Mouse (Mus musculus) heart, adult 8-10 months (tissue): ENCODE results near the gene Maz. TPM values are rescaled to one million over a fixed set of nuclear protein-coding genes. Genes with fewer than 3 reads are reported as not detected.

Experiments
- DNase-seq: peaks from one replicate; pipeline ENCODE4 v3.0.0; 2022; ENCODE audit warnings: low spot score
- total RNA-seq, 4 experiments: library from RNA; stranded (reverse); gene quantifications; 2 replicates each; pipeline ENCODE4 v1.2.4; 2022

Maz gene
- total RNA-seq, 4 experiments from 2014 or later: 48.5 to 55.9 (median 54.8) TPM

DNA sequence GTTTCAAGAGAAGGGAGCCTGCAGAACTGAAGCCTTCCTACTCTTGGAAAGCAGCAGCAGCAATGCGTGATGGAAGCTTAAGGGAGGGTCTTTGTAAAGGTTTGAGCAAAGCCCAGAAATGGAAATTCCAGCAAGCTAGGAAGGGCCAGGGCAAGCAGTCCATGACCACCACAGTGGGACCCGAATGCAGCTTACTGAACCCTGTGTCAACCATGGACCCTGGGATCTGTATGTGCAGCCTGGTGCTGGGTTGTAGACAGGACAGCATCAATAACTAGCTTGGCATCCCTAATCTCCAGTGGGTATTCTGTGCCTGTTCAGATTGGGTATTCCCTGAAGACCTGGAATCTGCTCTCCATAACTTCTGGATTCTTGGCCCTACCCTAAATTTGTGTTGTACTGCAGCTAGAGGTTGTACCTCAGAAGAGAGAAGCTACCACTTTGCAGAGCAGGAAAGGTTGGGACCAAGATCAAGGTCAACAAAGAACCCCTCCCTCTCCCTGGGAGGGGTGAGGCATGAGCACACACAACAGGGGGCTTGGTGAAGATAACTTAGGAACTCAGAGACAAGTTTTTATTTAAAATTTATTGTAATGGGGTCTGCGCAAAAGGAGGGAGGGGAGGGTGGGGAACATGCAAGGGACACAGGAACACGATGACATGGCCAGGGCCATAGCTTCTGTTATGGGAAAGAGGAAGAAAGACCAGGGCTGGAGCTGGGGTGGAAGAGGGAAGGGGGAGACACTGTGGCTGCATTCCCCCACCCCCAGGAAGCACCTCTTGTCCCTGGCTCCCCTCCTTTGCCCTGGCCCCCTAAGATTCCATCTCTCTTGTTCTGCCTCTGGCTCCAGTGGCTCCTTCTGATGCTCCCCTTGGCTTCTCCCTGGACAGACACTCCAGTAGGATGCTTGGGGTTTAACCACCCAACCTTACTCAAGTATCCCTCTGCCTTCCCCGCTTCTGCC, 5.0 kb downstream of the Maz start:
- no peak for DNase-seq

DNA sequence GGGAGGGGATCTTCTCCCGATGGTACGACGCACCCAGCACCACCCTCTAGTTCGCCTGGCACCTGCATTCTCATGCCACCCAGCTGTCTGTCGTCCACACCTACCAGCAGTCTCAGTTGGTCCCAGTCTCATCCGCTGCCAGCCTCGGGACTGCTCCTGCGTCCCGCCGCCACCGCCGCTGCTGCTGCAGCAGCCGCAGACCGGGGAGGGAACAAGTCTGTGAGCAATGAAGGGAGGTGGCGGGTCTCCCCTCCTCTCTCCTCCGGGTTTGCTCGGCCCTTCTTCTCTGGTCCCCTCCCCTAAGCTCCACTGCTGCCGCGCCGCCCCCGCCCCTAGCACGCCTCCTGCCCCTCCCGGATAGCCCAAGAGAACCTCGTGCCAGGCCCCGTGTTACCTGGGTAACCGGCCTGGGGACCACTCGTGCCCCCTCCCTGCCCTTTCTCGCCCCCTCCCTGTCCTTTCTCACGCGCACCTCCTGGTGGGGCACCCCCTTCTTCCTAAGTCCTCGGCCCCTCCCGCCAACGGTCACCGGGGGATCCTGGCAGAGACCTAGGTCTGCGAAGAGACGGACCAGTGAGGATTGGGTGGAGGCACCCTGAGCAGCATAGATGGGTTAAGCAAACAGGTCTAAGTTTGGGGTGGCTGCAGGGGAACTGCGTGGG, 5.8 kb downstream of the Maz start, which contains the start of the genes Gm42742 and Prrt2:
TSS of gene Gm42742 (minus strand) at position 197 of the 662 bp plus-strand sequence.
TSS of gene Prrt2 (minus strand) at position 311 of the 662 bp plus-strand sequence.
- DNase-seq: no peak

DNA sequence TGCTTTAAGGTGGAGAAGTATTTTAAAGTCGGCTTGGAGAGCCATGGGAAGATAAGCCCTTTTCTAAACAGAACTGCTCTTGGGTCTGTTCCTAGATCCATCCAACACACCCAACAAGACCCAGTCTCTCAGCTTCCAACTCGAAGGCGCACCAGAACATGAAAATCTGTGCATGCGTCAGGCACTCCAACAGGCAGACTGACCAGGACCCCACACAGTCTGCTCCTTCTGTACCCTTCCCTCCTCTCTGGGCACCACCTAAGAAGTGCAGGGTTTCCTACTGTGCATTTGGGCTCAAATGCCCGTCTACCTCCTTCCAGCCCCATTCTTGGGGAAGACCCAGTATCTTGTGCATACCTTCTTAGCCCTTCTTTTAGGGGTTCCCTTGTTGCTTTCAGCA, 6.3 kb downstream of the Maz start:
- no peak for DNase-seq

DNA sequence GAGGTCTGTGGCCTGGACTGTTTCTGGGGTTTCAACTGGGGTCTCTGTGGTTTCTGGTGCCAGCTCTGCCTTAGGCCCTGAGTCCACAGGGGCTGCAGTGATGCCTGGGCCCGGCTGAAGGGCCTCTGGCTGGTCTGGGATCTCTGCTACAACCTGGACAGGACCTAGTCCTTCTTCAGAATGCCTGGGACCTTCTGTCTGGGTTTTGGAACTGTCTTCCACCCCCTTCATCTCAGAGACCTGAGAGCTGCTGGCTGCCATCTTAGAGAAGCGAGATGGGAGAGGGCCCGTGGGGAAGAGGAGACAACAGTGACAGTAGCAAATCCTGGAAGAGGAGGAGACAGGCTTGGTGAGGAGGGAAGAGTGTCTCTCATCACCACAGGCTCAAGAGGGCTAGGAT, 6.8 kb downstream of the Maz start:
- DNase-seq: no peak

DNA sequence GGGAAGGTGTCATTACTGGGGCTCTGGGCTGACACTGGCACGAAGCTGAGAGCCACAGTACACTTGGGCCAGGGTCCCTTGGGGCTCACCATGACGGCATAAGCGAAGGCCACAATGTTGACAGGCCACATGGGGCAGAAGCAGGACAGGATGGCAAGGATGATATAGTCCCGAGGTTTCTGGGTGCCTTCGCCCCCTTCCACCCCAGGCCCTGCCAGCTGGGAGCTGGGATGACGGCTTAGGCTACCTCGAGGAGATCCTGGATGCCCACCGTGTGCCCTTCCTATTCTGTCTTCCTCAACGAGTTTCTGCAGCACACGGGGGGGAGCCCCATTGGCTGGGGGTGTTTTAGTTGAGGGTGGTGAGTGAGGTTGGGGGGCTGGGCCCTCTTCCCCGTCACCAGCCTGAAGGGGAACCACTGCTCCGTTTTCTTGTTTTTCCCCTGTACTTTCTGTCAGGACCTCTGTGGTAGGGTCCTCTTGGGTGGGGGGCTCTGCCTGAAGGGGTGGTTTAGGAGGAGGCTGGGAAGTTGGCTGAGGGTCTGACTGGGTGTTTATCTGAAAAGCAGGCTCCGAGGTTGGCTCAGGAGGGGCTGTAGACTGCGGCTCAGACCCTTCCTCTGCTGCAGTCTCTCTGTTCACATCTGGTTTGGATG, 7.4 kb downstream of the Maz start:
- DNase-seq: no peak

DNA sequence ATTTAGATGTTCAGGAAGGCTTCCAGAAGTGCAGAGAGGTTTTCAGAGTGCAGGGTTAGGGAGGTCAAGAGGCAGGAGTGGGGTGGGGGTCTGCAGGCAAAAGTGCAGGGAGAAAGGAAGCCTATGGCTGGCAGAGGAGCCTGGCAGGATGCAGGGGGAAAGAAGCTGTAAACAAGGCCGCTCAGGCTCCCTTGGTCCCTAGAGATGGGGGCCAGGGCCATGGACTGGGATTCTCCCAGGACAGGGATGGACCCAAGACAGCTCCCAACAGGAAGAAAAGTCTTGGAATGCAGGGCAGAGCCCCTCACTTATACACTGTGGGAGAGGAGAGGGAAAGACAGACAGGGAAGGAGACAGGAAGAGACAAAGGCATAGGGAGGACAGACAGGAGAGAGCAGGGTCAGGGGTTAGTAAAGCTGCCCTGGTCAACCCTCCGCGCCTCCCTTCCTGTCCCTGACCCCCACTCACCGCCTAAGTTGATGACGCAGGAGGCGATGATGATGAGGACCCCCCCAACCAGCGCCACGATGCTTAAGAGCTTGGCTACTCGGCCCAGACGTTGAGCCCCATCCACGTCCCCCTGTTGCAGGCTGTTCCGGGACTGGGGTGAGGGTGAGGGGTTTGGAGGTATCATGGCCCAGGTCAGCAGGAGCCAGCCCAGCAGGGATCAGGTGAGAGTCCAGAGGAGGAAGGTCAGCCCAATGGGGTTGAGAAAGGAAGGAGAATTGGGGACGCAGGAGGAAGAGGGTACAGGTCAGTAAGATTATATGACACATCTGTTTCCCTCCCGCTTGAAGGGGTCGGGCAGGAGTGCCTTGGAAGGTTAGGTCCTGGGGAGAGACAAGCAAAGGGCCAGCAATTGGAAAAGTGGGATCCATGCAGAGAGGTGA, 8.2 kb downstream of the Maz start:
- DNase-seq: no peak

DNA sequence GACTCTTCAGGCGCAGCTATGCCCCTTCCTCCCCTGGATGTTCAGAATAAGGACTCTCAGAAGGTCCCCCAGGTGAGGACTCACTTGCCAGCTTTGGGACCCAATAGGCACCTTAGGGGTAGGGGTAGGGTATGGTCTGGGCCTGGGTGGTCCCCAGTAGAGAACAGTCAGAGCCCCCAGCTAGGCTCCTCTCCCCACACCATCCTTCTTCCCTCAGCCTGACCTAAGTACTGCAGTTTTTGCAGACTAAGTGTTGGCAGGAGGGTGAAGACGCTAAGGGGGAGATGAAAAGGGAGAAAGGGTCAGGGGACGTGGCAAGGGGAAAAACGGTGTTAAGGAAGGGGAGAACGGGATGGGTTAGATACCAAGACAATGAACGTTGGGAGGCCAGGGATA, 8.9 kb downstream of the Maz start:
- no peak for DNase-seq

DNA sequence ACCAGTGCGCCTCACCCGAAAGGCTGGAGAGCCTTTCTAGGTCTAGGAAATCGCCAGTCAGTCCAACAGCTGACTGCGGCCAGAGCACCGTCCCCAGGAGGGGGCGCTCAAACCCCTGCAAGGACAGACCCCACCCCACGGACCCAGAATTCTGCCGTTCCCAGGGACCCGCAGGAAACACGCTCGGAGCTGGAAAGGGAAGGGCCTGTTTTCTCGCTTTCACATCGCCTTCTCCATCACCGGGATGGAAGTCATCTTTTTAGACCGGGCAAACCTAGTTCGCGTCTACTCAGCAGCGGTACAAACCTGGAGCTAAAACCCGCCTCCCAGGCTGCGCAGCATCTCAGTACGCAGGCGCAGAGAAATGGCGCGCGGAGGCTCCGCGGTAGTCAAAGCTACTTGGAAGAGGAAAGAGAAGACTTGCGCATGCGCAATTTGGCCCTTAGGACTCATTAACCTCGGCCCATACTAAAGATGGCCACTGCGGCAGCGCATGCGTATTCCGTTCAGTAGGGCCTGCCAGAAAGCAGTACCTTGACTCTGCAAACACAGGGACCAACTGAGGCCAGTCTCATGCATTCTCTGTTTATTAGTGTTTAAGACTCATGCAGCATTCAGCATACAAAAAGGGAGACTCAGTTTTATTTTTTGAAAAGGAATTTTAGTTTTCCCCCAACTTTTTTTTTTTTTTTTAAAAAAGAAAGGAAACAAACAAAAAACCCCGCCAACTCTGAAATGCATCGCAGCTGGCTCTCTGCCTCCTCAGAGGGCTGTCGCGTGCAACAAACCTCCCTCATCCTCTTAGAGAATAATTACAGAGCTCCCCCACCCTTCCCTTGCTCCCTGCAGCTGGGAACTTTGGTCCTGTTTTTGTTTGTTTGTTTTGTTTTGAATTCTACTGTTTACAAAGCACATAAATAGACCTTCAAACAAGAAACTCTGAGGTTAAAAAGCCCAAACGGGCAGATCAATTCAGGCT, 9.6 kb downstream of the Maz start, which contains the start of gene Pagr1a:
TSS of gene Pagr1a (minus strand) at position 382 of the 979 bp plus-strand sequence.
- DNase-seq: peak; percentile 97

DNA sequence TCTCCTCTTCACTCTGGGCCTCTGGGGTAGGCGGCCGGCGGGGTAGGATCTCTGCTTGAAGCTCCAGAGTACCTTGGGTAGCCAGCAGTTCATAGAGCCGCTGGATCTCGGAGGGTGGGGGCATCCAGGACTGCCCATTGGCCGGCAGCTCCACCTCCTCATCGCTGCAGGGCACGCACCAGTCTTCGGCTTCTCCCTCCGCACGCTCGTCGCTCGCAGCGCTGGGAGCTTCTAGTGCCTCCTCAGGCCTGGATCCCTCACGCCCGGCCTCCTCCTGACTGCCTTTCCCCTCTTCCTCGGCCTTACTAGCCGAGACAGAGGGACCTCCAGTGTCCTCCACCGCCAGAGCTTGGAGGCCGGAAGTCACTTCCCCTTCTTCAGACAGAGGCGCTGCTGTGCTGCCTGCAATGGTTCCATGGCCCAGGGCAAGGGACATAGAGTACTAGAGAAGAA, 10.3 kb downstream of the Maz start:
- no peak for DNase-seq

DNA sequence TGATC, 10.6 kb downstream of the Maz start, which contains the start of gene Pagr1b:
TSS of gene Pagr1b (minus strand) at position 4 of the 5 bp plus-strand sequence.
- no peak for DNase-seq

DNA sequence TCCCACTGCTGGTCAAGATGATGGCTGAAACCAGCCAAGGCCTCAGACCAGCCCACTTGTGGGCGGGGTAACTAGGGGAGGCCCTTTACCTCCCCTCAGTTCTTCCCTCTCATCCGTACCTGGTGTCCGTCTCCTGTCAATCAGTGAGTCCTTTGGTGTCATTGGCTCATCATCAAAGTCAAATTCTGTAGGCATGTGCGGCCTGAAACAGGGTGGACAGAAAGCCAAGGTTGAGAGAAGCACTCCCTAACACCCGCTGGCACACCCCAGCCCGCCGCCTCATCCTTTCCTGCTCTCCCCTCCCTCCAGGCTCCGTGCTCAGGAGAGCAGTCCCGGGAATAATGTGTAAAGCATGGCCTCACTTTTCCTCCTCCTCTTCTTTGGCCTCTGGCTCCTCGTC, 10.8 kb downstream of the Maz start:
- DNase-seq: no peak

DNA sequence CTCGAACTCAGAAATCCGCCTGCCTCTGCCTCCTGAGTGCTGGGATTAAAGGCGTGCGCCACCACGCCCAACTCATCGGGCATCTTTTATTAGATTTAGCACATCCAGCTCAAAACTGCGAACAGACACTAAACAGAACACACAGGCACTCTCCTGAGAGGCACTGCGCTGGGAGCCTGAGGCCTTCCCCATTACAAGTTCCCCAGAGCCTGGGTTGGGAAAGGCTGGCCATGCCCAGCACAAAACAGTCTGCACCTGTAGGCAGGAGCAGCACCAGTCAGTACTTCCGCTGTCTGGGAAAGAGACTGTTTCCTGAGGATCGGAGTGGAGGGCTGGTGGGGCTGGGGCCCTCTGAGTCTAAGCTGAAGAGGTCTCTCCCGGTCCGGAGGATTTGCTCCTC, 11.8 kb downstream of the Maz start:
- no peak for DNase-seq

DNA sequence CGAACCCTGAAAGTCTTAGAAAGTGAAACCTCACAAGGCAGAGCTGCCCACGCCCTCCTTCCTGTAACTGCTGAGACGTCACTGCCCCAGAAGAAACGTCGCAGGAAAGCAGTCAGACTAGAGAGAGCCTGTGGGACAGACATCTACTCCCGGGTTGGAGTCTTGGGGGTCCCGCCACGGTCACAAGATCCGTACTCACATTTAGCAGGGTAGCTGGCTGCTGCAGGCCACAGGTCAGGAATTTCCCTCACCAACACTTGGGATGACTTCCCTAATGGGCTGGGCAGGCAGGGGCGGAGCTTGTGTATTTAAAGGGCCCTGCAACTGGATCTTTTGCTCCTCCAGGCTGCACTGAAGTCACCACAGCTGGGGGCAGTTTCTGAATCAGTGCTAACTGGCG, 12.5 kb downstream of the Maz start, which contains the start of gene Mvp:
TSS of gene Mvp (minus strand) at position 302 of the 400 bp plus-strand sequence.
- peak; percentile 87 for DNase-seq

DNA sequence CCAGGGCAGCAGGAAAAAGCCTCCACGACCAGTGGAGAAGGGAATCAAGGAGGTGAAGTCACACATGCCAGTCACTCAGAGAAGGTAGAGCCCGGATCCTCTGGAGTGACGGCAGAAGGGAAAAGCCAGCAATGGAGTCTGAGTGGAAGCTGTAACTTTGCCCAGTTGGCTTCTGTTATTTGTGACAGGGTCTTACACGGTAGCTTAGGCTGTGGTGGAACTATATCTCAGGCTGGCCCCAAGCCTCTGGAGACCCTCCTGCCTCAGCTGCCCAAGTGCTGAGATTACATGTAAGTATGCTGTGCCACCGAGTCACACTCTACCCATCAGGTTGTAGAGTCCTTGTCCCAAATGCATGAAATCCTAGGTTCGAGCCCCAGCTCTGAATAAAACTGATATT, 13.5 kb downstream of the Maz start:
- no peak for DNase-seq

DNA sequence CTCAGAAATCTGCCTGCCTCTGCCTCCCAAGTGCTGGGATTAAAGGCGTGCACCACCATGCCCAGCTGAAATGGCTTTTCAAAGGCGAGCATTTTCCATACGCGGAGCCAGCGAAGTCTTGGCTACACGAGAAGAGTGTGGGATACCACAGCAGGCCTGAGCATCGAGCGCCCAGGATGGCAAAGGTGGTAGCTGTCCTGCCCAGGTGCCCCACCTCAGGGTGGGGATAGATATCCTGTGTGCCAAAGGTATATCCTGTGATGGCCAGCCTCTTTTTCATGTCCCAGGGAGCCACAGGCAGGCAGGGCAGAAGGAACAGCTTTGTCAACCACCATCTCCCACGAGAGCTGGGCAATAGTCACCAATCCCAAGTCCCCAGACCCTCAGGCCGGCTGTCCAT, 14.0 kb downstream of the Maz start:
- DNase-seq: no peak

DNA sequence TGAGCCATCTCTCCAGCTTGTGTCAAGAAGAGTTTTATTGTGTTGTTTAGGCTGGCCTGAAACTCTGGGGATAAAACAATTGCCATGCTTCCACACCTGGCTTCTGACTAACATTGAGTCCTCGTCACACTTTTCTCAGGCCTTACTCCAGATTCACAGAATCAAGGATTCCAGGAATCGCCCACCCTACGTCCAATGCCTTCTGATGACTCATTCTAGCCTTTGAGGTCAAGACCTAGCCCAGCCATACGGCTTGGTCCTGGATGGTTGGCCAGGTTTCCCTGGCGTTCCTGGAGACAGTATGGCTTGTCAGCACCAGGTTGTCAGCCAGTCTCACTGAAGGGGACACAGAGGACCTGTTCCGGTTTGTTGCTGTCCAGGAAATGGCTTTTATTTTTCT, 14.5 kb downstream of the Maz start:
- no peak for DNase-seq

DNA sequence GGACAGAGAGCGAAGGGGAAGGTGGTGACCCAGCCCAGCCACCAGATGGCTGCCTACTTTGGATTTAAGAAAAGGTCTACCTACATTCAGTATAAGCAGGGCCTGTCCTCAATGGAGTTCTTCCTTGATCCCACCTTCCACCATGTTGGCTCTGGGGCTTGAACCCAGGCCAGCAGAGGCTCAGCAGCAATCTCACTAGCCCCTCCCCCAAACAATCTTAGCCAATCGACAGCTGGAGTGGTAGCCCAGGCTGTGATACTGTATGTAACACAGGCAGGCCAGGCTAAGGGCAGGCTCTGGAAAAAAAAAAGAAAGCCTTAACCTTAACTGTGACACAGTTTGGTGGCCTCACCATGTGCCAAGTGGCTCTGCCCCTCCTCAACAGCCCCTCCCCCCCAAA, 15.1 kb downstream of the Maz start:
- DNase-seq: no peak

DNA sequence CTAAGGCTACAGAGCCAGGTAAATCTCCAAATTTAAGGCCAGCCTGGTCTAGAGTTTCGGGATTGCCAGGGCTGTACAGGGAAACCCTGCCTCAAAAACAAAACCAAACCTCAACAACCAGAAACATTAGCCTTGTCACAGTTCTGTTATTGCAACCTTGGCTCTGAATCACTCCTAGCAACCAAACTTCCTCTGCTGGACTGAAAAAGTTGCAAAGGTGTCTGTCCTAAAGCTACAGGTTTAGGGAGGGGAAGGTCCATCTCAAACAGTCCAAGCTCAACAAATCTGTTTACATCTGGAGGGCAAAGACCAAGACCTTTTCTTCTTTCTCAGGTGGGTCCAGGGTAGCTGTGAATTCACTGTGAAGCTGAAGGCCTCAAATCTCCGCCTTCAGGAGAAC, 15.8 kb downstream of the Maz start:
- no peak for DNase-seq

DNA sequence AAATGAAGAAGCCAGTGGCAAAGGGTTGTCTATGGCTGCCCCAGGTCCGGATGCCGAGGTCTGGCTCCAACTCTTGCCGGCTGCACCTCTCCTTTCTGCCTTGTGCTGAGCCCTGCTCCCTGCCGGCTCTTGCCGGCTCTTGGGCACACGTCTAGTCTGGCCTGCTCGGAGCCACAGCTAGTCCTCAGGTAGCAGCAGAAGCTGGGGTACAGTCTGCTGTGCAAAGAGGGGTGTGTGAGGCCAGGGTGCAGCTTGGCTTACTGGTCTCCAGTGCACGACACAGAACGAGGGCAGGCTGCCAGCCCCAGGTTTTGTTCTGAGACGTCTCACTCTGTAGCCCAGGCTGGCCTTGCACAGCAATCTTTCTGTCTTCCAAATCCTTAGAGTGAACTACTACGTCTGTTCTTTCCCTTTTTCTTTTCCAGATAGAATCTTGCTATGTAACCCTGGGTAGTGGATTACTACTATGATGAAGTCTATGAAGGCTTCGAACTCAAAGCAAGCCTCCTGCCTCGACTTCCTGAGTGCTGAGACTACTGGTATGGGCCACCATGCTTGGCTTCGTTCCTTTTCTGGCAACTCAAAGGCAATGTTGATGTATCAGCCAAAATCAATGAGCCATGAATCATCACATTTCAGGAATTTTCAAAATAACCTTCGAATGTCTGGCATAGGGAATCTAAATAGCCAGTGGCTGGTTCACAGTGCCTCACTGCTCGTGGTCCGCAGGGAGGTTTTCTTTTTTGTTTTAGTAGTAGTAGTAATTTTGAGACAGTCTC, 17.3 kb downstream of the Maz start:
- DNase-seq: no peak
